Mouse (Mus musculus) lung, embryonic 14.5 days (tissue): ENCODE results near the gene Sh3pxd2a. TPM values are rescaled to one million over a fixed set of nuclear protein-coding genes. Genes with fewer than 3 reads are reported as not detected.
A peak's percentile ranks its signal among the peaks of the same experiment; 100 is the strongest.

Experiments used
- ATAC-seq: fragments of 200-750 bp; cut with Nextera tagmentation; 2 replicates; pipeline ENCODE4 v1.8.0; 2017; ENCODE audit warnings: mild to moderate bottlenecking, moderate TSS enrichment, moderate library complexity; ENCODE audit not compliant: insufficient read depth
- DNase-seq: peaks from one replicate; pipeline ENCODE4 v3.0.0-alpha.2; 2015
- H3K27ac ChIP-seq: fragments of 300-500 bp; sonication (generic); 2 replicates; pipeline ENCODE4 v1.5.1; 2014; ENCODE audit warnings: low read depth, mild to moderate bottlenecking, moderate library complexity
- H3K27me3 ChIP-seq: fragments of 300-500 bp; sonication (generic); 2 replicates; pipeline ENCODE4 v1.6.1; 2014; ENCODE audit warnings: low read length, control low read depth; ENCODE audit not compliant: insufficient read depth
- H3K36me3 ChIP-seq: fragments of 300-500 bp; sonication (generic); 2 replicates; pipeline ENCODE4 v1.6.1; 2014; ENCODE audit warnings: control low read depth; ENCODE audit not compliant: insufficient read depth
- H3K4me1 ChIP-seq: fragments of 300-500 bp; sonication (generic); 2 replicates; pipeline ENCODE4 v1.6.1; 2014; ENCODE audit warnings: antibody characterized with exemption, control low read depth; ENCODE audit not compliant: insufficient read depth
- H3K4me2 ChIP-seq: fragments of 300-500 bp; sonication (generic); 2 replicates; pipeline ENCODE4 v1.6.1; 2014; ENCODE audit warnings: mild to moderate bottlenecking
- H3K4me3 ChIP-seq: fragments of 300-500 bp; sonication (generic); 2 replicates; pipeline ENCODE4 v1.5.1; 2014; ENCODE audit warnings: low read depth, low read length
- H3K9ac ChIP-seq: fragments of 300-500 bp; sonication (generic); 2 replicates; pipeline ENCODE4 v1.6.1; 2014
- H3K9me3 ChIP-seq: fragments of 300-500 bp; sonication (generic); 2 replicates; pipeline ENCODE4 v1.6.1; 2016; ENCODE audit warnings: low read depth, low read length, control low read depth
- CTCF ChIP-seq: IDR thresholded peaks from 2 replicates; pipeline ENCODE4 v1.5.1; 2016; ENCODE audit warnings: antibody characterized with exemption, low read depth
- WGBS: fragments of 180-500 bp; shearing (Covaris S2); extraction: QIAGEN DNeasy Blood & Tissue Kit; methylation state at CpG from one replicate; pipeline ENCODE4 v1.1.7; 2014; 5-methylcytosine and 5-hydroxymethylcytosine counted together
- polyA plus RNA-seq: library from polyadenylated mRNA; unstranded; fragments of >200 nt; fragmentation: Nextera tagmentation; extraction: Ambion mirVana; gene quantifications from 2 replicates; pipeline ENCODE4 v1.2.1, GENCODE M21; 2014

The Sh3pxd2a gene
- polyA plus RNA-seq, 1 experiment from 2014 or later: 12.0 TPM

GRCm38 (mm10) chr19:47387887-47388286 is 76.3 kb downstream of the Sh3pxd2a start:
- Histone ChIP-seq H3K9me3 (no peaks in the 10 kb centered on the region), H3K4me2 (no peak overlapping the region), H3K4me3 (no peak overlapping the region), H3K4me1 (peaks cover 11% of the 10 kb centered on the region; the same call in 1 of the 2 replicates), H3K27ac (peak overlapping the region; percentile 79), H3K27me3 (no peaks in the 10 kb centered on the region), H3K36me3 (no peaks in the 10 kb centered on the region), H3K9ac (no peak overlapping the region; the same call in 1 of the 2 replicates)
- ATAC-seq: no peak
- no peak for TF ChIP-seq CTCF
- 51% methylated on average over 3 of the region's 3 CpGs for WGBS
- peak; percentile 51 for DNase-seq

- Histone ChIP-seq H3K4me2 (no peak overlapping the region), H3K27me3 (no peaks in the 10 kb centered on the region), H3K9ac (peak overlapping the region; percentile 27; the same call in 1 of the 2 replicates)
Observed at GRCm38 (mm10) chr19:47387395-47387794, 76.8 kb downstream of the Sh3pxd2a start.

GRCm38 (mm10) chr19:47385971-47386370 is 78.2 kb downstream of the Sh3pxd2a start:
- Histone ChIP-seq H3K9ac (no peak overlapping the region), H3K27ac (peak overlapping the region; percentile 10; the same call in 1 of the 2 replicates), H3K9me3 (no peaks in the 10 kb centered on the region), H3K4me2 (no peak overlapping the region), H3K36me3 (no peaks in the 10 kb centered on the region), H3K27me3 (no peaks in the 10 kb centered on the region), H3K4me1 (peaks cover 11% of the 10 kb centered on the region; the same call in 1 of the 2 replicates), H3K4me3 (no peak overlapping the region)
- DNase-seq (no peak), ATAC-seq (no peak)
- 61% methylated on average over 10 of the region's 10 CpGs for WGBS
- no peak for TF ChIP-seq CTCF

More at GRCm38 (mm10) chr19:47387395-47387794, 76.8 kb downstream of the Sh3pxd2a start:
- TF ChIP-seq CTCF: no peak
- no peak overlapping the region for H3K4me3 ChIP-seq
- peak overlapping the region; percentile 79 for H3K27ac ChIP-seq
- 13% methylated on average over 6 of the region's 6 CpGs for WGBS
- ATAC-seq (peak; percentile 50; the same call in 1 of the 2 replicates), DNase-seq (peak; percentile 59)
- peaks cover 11% of the 10 kb centered on the region; the same call in 1 of the 2 replicates for H3K4me1 ChIP-seq
- H3K36me3 ChIP-seq: no peaks in the 10 kb centered on the region
- H3K9me3 ChIP-seq: no peaks in the 10 kb centered on the region

- no peak overlapping the region for H3K9ac ChIP-seq
- no peaks in the 10 kb centered on the region for H3K36me3 ChIP-seq
- no peaks in the 10 kb centered on the region for H3K27me3 ChIP-seq
- whole genome bisulfite sequencing: 83% methylated on average over 3 of the region's 3 CpGs
- no peak for TF ChIP-seq CTCF
- no peak overlapping the region for H3K4me2 ChIP-seq
- H3K9me3 ChIP-seq: no peaks in the 10 kb centered on the region
- DNase-seq: no peak
- H3K27ac ChIP-seq: no peak overlapping the region
- H3K4me1 ChIP-seq: peaks cover 11% of the 10 kb centered on the region; the same call in 1 of the 2 replicates
- no peak for ATAC-seq
- H3K4me3 ChIP-seq: no peak overlapping the region
Observed at GRCm38 (mm10) chr19:47384639-47385038, 79.6 kb downstream of the Sh3pxd2a start.

- 82% methylated on average over 12 of the region's 12 CpGs for WGBS
- Histone ChIP-seq H3K4me2 (no peak overlapping the region), H3K4me1 (peaks cover 11% of the 10 kb centered on the region; the same call in 1 of the 2 replicates), H3K4me3 (no peak overlapping the region), H3K27ac (no peak overlapping the region), H3K36me3 (no peaks in the 10 kb centered on the region), H3K9ac (no peak overlapping the region), H3K27me3 (no peaks in the 10 kb centered on the region), H3K9me3 (no peaks in the 10 kb centered on the region)
- ATAC-seq (no peak), DNase-seq (no peak)
- no peak for TF ChIP-seq CTCF
Observed at GRCm38 (mm10) chr19:47384036-47384435, 80.2 kb downstream of the Sh3pxd2a start.

GRCm38 (mm10) chr19:47382268-47382667 is 81.9 kb downstream of the Sh3pxd2a start:
- DNase-seq (peak; percentile 70), ATAC-seq (no peak)
- TF ChIP-seq CTCF: peak; percentile 55

GRCm38 (mm10) chr19:47381011-47381410 is 83.2 kb downstream of the Sh3pxd2a start:
- WGBS: 89% methylated on average over 15 of the region's 15 CpGs
- H3K27ac ChIP-seq: no peak overlapping the region

More at GRCm38 (mm10) chr19:47382268-47382667, 81.9 kb downstream of the Sh3pxd2a start:
- Histone ChIP-seq H3K4me3 (no peak overlapping the region), H3K9ac (no peak overlapping the region), H3K4me1 (peaks cover 5% of the 10 kb centered on the region; the same call in 1 of the 2 replicates), H3K4me2 (no peak overlapping the region), H3K27ac (no peak overlapping the region), H3K36me3 (no peaks in the 10 kb centered on the region), H3K27me3 (no peaks in the 10 kb centered on the region), H3K9me3 (no peaks in the 10 kb centered on the region)
- 75% methylated on average over 5 of the region's 5 CpGs for WGBS

More at GRCm38 (mm10) chr19:47381011-47381410, 83.2 kb downstream of the Sh3pxd2a start:
- Histone ChIP-seq H3K27me3 (no peaks in the 10 kb centered on the region), H3K4me1 (no peaks in the 10 kb centered on the region), H3K9me3 (no peaks in the 10 kb centered on the region), H3K9ac (no peak overlapping the region), H3K4me2 (no peak overlapping the region), H3K4me3 (no peak overlapping the region), H3K36me3 (no peaks in the 10 kb centered on the region)
- ATAC-seq: no peak
- TF ChIP-seq CTCF: no peak
- no peak for DNase-seq
